Mouse (Mus musculus) left cerebral cortex, adult 18-20 months (tissue): ENCODE measurements at regions not wholly inside any gene's neighbourhood (a gene's known extent, or its start where the extent isn't known, plus 50 kb on each side); places are given as distances from the start of the nearest gene placed in this dataset.
"Not testable (repeated sequence)": the region's sequence is repeated elsewhere in the genome, so short reads cannot be mapped to it uniquely, and the experiment has no call there.

Source experiments
- DNase-seq, 2 experiments: peaks; one replicate each; pipeline ENCODE4 v3.0.0; 2021 to 2022; ENCODE audit warnings: low spot score in 2 of 2, mixed read lengths in 1 of 2

- no peak for DNase-seq
Measured at GRCm38 (mm10) chr8:102223097-102223496, 562.3 kb downstream of the Cdh11 start.

- DNase-seq = no peak
Measured at GRCm38 (mm10) chr8:102205633-102206032, 579.8 kb downstream of the Cdh11 start.

DNA sequence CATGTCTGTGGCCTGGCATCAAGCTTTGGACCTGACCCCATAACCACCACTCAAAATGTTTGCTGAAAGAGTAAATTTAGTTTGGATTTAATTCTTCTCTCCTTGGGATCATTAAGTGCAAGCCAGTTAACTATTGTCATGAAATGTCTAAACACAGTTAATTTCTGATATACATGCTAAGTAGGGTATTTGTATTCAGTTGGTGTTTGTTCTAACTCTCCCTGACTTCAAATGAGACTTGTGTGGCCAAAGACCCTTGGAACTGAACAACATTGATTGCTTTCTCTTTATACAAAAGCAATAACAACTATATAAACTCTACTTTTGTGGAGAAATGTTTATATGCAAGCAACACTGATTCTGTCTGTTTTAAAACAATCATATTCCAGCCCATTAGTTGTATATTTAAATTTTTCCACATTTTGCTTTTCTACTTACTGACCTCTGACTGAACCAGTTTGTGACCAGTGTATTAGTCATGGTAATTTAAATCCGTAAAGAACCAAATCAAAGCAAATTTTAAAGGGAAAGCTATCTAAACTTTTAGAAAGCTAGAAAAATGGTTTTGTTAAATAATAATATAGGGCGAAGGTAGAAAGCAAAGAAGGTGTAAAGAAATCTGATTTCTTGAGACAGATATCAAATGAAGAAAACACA lies 625.8 kb downstream of the Cdh11 start:
- DNase-seq = no peak

DNA sequence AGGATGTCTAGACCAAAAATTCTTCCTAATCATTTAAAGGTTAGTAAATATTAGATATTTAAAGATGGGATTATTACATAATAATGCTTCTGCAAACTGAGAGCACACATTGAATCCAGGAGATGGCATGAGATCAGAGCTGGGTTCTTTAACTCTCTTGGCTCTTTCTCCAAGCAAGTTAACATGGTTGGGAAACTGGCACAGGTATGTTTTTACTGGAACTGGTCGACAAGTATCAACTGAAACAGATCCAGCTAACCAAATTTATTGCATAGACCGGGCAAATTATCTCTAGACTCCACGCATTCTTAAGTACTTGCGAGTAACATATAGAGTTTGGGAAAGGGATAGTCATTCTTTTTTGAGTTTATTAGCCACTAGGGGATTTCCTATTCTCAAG lies 666.8 kb downstream of the Cdh11 start:
- DNase-seq = no peak

DNA sequence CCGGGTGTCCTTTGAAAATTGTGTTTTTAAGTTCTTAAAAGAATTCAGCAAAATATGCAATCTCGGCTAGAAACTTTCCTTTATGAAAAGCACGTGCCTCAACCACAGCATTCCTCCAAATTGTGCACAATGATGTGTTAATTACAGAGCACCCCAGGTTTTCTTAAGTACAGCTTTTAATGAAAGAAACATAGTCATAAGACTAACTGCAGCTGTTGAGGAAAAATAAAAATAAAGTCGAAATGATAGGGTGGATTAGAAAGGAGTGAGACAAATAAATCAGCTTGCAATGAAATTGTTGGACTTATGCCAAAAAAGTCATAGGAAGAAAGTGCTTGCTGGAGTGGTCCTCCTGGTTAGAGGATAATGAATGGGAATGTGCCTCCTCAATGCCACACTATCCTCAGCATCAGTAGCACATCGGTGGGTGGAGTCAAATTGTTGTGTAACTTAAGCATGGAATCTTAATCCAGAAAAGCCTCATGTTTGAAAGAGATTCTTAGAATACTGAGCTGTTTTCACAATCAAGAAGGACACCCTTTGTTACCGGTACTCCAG lies 668.5 kb downstream of the Cdh11 start:
- no peak for DNase-seq

- no peak for DNase-seq
Measured at GRCm38 (mm10) chr8:102103773-102104172, 681.7 kb downstream of the Cdh11 start.

DNA sequence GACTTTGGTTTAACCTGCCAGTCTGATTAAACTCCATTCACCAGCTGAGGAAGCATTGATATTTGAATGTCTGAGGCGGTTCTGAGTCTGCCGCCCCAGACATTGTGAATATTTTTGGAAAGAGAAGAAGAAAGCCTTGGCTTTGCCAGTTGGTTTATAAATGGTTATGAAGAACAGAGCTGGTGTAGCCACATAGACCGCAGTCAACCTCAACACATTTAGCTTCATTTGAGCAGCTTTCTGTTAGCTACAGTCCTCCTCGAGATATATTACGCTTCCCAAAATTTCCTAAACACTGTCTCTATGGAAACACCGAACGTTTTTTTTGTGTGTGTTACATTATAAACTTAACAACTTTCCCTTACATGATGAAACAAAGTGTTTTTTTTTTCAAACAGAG lies 688.7 kb downstream of the Cdh11 start:
- DNase-seq = no peak

- DNase-seq = peak; percentile 13 to 36
Measured at GRCm38 (mm10) chr8:102085927-102086326, 699.5 kb downstream of the Cdh11 start.

- DNase-seq = no peak
Measured at GRCm38 (mm10) chr8:102075611-102076010, 709.8 kb downstream of the Cdh11 start.

GRCm38 (mm10) chr8:102064137-102064536 lies 721.3 kb downstream of the Cdh11 start:
- no peak for DNase-seq

GRCm38 (mm10) chr8:102053429-102053828 lies 732.0 kb downstream of the Cdh11 start:
- no peak for DNase-seq

GRCm38 (mm10) chr8:102026956-102027927 lies 758.2 kb downstream of the Cdh11 start:
- no peak for DNase-seq

DNA sequence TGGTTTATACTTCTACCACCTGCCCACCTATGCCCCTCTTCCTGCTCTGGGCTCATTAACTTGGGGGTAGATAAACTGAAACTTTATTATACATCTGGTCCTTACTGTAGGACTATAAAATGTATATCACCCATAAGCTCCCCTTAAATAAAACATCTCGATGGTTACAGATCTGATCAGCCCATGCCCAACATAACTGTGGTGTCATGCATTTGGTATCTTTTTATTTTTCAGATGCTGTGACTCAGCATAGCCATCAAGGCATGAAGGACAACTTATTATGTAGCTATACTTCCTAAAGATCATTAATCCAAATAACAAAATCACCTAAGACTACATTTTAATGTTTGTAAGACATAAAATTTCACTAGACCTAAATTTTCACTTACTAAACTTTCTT lies 761.0 kb downstream of the Cdh11 start:
- DNase-seq = no peak

DNA sequence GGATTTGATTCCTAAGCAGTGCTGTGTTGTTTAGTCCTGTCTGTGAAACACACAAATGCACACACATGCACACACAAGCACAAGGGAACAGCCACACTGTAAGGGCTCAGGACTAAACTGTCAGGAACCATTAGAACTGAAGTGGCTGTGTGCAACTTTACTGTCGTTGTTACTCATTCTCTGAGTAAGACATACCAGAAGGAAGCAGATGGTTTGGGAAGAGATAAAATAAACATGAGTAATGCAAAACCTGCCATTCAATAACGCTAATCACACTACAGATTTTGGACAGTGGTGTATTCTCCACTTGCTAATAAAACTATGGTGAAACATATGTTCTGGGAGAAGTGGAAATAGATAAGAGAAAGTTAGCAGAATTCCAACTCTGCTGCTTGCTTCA lies 767.7 kb downstream of the Cdh11 start:
- no peak for DNase-seq

DNA sequence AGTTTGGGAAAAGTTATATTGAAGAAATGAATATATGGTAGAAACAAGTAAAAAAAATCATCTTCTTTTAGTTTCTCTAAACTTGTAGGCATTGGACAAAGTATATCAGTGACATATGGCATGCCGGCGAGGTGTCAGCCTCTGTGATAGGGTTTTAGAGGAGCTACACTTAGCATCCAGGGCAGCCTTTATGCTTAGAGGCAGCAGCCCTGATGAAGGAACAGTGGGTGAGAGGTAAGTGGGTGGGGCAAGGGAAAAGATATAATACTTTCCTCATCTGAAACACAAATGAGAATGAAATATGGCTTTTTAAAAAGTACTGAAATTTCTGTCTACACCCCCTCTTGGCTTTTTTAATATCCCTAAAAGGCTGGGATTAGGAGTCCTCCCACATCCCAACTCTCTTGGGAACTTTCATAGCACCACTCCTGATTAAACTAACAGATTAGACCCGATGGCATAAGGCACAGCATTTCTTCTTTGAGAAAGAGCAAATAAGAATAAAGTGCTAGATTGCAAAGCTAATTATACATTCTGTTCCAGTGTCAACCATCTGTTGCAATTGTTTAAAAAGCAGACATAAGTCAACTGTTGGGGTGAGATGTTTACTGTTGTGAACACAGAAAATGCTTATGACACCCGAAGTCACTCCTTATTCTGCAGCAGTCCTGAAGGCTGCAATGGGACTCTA lies 785.0 kb downstream of the Cdh11 start:
- DNase-seq = peak; percentile 31 to 61

- not testable (repeated sequence) for DNase-seq
Measured at GRCm38 (mm10) chr8:101996761-101997160, 788.7 kb downstream of the Cdh11 start.

DNA sequence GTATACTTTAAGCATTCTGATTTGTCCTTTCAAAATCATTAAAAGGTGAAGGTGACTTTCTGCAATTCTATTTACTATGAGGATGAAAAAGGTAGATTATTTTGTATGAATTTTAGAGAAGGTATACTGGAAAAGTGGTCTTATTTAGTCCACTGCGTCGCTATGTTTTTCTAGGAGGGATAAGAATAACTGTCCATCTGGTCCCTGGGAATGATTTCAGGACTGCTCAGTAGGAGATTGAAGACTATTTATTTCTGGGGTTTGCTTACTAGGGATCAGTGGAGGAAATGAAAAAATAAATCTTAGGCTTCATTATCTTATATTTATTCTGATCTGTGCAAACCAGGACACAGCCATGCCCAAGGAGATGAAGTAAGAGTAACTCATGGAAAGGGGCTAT lies 828.6 kb downstream of the Cdh11 start:
- no peak for DNase-seq

DNA sequence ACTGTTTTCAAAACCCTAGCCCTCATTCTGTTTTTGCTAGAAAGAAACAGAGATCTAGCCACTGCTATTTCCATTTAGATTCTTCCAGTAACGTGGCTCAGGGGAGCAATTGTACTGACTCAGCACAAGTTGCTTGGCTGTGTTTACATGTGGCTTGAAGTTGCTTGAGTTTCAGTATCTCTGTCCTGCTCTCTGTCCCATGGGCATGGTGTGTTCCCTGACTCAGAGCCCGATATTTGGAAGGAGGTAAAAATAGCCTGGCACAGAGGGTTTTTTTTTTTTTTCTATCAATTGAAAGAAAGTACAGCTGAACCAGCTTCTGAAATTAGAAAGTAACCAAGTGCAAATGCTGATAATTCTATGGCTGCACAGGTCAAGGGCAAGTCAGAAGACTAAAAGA lies 834.8 kb downstream of the Cdh11 start:
- DNase-seq = no peak

DNA sequence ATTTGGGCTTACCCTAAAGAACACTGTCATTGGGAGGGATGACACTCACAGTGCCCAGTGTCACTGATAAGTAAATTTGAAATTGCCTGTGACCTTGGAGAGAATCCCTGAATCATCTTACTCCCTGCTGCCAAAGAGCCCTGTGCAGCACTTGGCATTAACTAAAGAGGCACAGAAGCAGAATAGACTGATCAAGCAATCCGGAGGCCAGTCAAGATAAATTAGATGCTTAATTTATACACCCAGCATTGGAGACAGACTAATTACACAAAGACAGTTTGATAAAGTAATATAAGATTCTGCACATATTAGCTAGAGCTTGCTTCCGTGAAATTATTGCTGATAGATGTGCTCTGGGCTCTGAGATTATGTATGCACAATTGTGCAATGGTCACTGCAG lies 847.6 kb downstream of the Cdh11 start:
- DNase-seq = no peak

DNA sequence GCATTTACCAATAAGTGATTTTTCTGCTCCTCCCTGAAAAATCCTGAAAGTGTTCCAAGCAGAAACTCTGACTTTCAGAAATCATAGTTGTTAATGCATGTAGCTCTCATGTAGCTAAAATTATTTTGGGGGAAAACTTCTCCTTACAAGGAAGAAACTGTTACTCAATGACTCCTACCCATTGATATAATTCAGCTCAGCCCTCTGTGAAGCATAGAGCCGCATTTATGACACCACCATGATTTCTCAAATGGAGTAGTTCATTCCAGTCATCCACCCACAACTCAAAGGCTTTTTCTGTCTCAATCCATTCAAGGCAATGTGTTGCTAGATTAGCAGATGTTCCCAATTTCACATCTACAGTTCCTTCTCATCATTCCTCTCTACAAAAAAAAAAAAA lies 871.8 kb downstream of the Cdh11 start:
- DNase-seq = peak in 1 of 2 experiments; percentile 1
